Mouse (Mus musculus): ENCODE data around the gene Fscn1. TPM values are rescaled to one million over a fixed set of nuclear protein-coding genes. Genes with fewer than 3 reads are reported as not detected.
A peak's percentile ranks its signal among the peaks of the same experiment; 100 is the strongest.

Gene Fscn1
- polyA plus RNA-seq, 1 experiment from 2014 or later, result 605 TPM

DNA sequence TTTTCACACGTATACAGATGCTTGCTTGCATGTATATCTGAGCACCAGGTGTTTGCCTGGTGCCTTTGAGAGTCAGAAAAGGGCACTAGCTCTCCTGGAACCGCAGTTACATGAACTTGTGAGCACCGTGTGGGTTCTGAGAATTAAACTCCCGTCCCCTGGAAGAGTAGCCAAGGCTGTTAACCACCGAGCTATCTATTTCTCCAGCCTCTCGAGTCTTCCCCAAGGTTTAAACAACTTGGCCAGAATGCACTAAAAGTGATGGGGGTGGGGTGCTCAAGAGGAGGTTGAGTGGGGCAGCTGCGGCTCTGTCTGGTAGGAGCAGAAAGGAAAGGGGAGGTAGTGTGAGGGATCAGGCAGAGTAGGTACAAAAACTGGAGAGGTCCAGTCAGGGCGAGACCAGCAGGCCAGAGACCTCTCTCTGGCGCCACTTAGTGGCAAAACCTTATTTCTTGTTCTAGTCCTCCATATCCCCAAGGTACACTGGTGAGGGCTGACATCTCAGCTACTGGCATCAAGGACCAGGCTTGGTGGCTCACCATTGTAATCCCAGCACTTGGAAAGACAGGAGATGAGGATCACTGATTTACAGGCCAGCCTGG is 28.0 kb upstream of the Fscn1 start:
- 26% methylated on average over 9 of the region's 9 CpGs for WGBS
- H3K9me3 ChIP-seq (ENCODE audit: control insufficient read depth, low read length), result no peaks in the 10 kb centered on the region
- no peak overlapping the region for H3K4me2 ChIP-seq
- H3K27me3 ChIP-seq (ENCODE audit: control insufficient read depth, insufficient read depth, low read length), result peaks cover 4% of the 10 kb centered on the region; the same call in 1 of the 2 replicates
- H3K4me3 ChIP-seq (ENCODE audit: low read depth, low read length), result no peak overlapping the region
- peak overlapping the region; percentile 24; the same call in 1 of the 2 replicates for H3K9ac ChIP-seq (ENCODE audit: low read length)
- DNase-seq (ENCODE audit: low spot score, missing footprints), result peak; percentile 96
- H3K36me3 ChIP-seq (ENCODE audit: control insufficient read depth, insufficient read depth, low read length), result no peaks in the 10 kb centered on the region
- H3K4me1 ChIP-seq (ENCODE audit: control insufficient read depth, insufficient read depth, low read length), result peaks cover 10% of the 10 kb centered on the region; the same call in 1 of the 2 replicates
- ATAC-seq (ENCODE audit: low FRiP score), result 0 out of 2 replicates have a peak, but pooled peaks have one; percentile 20
- H3K27ac ChIP-seq (ENCODE audit: low read depth, low read length), result no peak overlapping the region

- 80% methylated on average over 8 of the region's 8 CpGs for WGBS
- peaks cover 4% of the 10 kb centered on the region; the same call in 1 of the 2 replicates for H3K27me3 ChIP-seq (ENCODE audit: control insufficient read depth, insufficient read depth, low read length)
- no peak for DNase-seq (ENCODE audit: low spot score, missing footprints)
- no peaks in the 10 kb centered on the region for H3K36me3 ChIP-seq (ENCODE audit: control insufficient read depth, insufficient read depth, low read length)
- no peak overlapping the region for H3K9ac ChIP-seq (ENCODE audit: low read length)
- no peak overlapping the region for H3K4me3 ChIP-seq (ENCODE audit: low read depth, low read length)
- H3K4me2 ChIP-seq, result no peak overlapping the region
- H3K4me1 ChIP-seq (ENCODE audit: control insufficient read depth, insufficient read depth, low read length), result peaks cover 10% of the 10 kb centered on the region; the same call in 1 of the 2 replicates
- ATAC-seq (ENCODE audit: low FRiP score), result no peak
- no peak overlapping the region for H3K27ac ChIP-seq (ENCODE audit: low read depth, low read length)
- no peaks in the 10 kb centered on the region for H3K9me3 ChIP-seq (ENCODE audit: control insufficient read depth, low read length)
These were observed 27.4 kb upstream of the Fscn1 start for GRCm38 (mm10) chr5:142932731-142933130.

GRCm38 (mm10) chr5:142935642-142936335 is 24.4 kb upstream of the Fscn1 start:
- Histone ChIP-seq H3K4me3 (ENCODE audit: low read depth, low read length) (no peak overlapping the region), H3K9ac (ENCODE audit: low read length) (peak overlapping the region; percentile 37), H3K4me1 (ENCODE audit: control insufficient read depth, insufficient read depth, low read length) (0 out of 2 replicates have a peak, but pooled peaks cover 4% of the 10 kb centered on the region), H3K4me2 (peak overlapping the region; percentile 32), H3K9me3 (ENCODE audit: control insufficient read depth, low read length) (no peaks in the 10 kb centered on the region), H3K36me3 (ENCODE audit: control insufficient read depth, insufficient read depth, low read length) (no peaks in the 10 kb centered on the region), H3K27ac (ENCODE audit: low read depth, low read length) (no peak overlapping the region), H3K27me3 (ENCODE audit: control insufficient read depth, insufficient read depth, low read length) (no peaks in the 10 kb centered on the region)
- DNase-seq (ENCODE audit: low spot score, missing footprints) (peak; percentile 97), ATAC-seq (ENCODE audit: low FRiP score) (peak; percentile 73)
- WGBS, result 16% methylated on average over 13 of the region's 13 CpGs

DNA sequence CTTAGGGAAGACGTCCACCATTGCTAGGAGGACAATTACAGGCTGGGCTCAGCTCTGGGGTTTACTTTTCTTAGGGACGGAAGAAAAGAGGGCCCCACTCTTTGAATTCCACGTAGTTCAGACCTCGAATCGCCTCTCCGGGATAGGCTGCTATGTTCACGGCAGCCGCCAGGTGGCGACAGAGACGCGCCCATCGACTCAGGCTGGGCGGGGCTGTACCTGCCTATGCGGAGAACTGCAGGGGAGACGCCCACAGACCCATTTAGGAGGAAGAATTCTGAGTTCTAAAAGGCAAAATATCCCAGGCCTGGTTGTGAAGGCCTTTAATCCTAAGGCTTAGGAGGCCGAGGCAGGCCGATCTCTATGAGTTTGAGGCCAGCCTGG is 23.8 kb upstream of the Fscn1 start:
- no peaks in the 10 kb centered on the region for H3K9me3 ChIP-seq (ENCODE audit: control insufficient read depth, low read length)
- WGBS, result 5% methylated on average over 17 of the region's 17 CpGs
- no peaks in the 10 kb centered on the region for H3K27me3 ChIP-seq (ENCODE audit: control insufficient read depth, insufficient read depth, low read length)
- peak overlapping the region; percentile 32 for H3K4me2 ChIP-seq
- H3K36me3 ChIP-seq (ENCODE audit: control insufficient read depth, insufficient read depth, low read length), result no peaks in the 10 kb centered on the region
- peak overlapping the region; percentile 37 for H3K9ac ChIP-seq (ENCODE audit: low read length)
- DNase-seq (ENCODE audit: low spot score, missing footprints), result peak; percentile 99
- H3K4me3 ChIP-seq (ENCODE audit: low read depth, low read length), result no peak overlapping the region
- H3K4me1 ChIP-seq (ENCODE audit: control insufficient read depth, insufficient read depth, low read length), result 0 out of 2 replicates have a peak, but pooled peaks cover 4% of the 10 kb centered on the region
- peak; percentile 65 for ATAC-seq (ENCODE audit: low FRiP score)
- no peak overlapping the region for H3K27ac ChIP-seq (ENCODE audit: low read depth, low read length)

- ATAC-seq (ENCODE audit: low FRiP score) (no peak), DNase-seq (ENCODE audit: low spot score, missing footprints) (no peak)
- no peak overlapping the region for H3K27ac ChIP-seq (ENCODE audit: low read depth, low read length)
- H3K9me3 ChIP-seq (ENCODE audit: control insufficient read depth, low read length), result no peaks in the 10 kb centered on the region
- H3K9ac ChIP-seq (ENCODE audit: low read length), result no peak overlapping the region
- H3K4me2 ChIP-seq, result no peak overlapping the region
- 0 out of 2 replicates have a peak, but pooled peaks cover 4% of the 10 kb centered on the region for H3K4me1 ChIP-seq (ENCODE audit: control insufficient read depth, insufficient read depth, low read length)
- no peaks in the 10 kb centered on the region for H3K36me3 ChIP-seq (ENCODE audit: control insufficient read depth, insufficient read depth, low read length)
- H3K4me3 ChIP-seq (ENCODE audit: low read depth, low read length), result no peak overlapping the region
- WGBS, result 37% methylated on average over 19 of the region's 19 CpGs
- no peaks in the 10 kb centered on the region for H3K27me3 ChIP-seq (ENCODE audit: control insufficient read depth, insufficient read depth, low read length)
These were observed 22.0 kb upstream of the Fscn1 start for GRCm38 (mm10) chr5:142937956-142938727.

DNA sequence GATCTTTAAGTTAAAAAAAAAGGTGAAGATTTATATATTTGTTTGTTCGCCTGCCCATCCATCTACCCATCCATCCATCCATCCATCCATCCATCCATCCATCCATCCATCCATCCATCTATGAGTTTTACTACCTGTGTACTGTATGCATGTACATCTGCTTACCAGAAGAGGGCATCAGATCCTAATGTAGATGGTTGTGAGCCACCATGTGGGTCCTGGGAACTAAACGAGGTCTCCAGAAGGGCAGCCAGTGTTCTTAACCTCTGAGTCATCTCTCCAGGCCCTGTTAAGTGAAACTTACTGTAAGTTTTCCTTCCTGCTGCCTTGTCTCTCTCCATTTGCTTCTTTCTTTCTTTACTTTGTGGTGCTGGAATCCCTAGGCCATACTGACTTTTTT is 19.8 kb upstream of the Fscn1 start:
- no peak overlapping the region for H3K9ac ChIP-seq (ENCODE audit: low read length)

GRCm38 (mm10) chr5:142944979-142945682 is 15.0 kb upstream of the Fscn1 start:
- no peaks in the 10 kb centered on the region for H3K27me3 ChIP-seq (ENCODE audit: control insufficient read depth, insufficient read depth, low read length)
- WGBS, result 66% methylated on average over 8 of the region's 8 CpGs
- ATAC-seq (ENCODE audit: low FRiP score), result no peak
- no peaks in the 10 kb centered on the region for H3K36me3 ChIP-seq (ENCODE audit: control insufficient read depth, insufficient read depth, low read length)
- H3K9me3 ChIP-seq (ENCODE audit: control insufficient read depth, low read length), result no peaks in the 10 kb centered on the region
- no peaks in the 10 kb centered on the region for H3K4me1 ChIP-seq (ENCODE audit: control insufficient read depth, insufficient read depth, low read length)
- no peak overlapping the region for H3K4me2 ChIP-seq
- no peak overlapping the region for H3K27ac ChIP-seq (ENCODE audit: low read depth, low read length)
- no peak for DNase-seq (ENCODE audit: low spot score, missing footprints)
- H3K9ac ChIP-seq (ENCODE audit: low read length), result no peak overlapping the region
- H3K4me3 ChIP-seq (ENCODE audit: low read depth, low read length), result no peak overlapping the region

More for the DNA sequence above, 19.8 kb upstream of the Fscn1 start:
- DNase-seq (ENCODE audit: low spot score, missing footprints), result no peak
- Histone ChIP-seq H3K9me3 (ENCODE audit: control insufficient read depth, low read length) (no peaks in the 10 kb centered on the region), H3K36me3 (ENCODE audit: control insufficient read depth, insufficient read depth, low read length) (no peaks in the 10 kb centered on the region), H3K4me1 (ENCODE audit: control insufficient read depth, insufficient read depth, low read length) (0 out of 2 replicates have a peak, but pooled peaks cover 4% of the 10 kb centered on the region), H3K4me2 (no peak overlapping the region), H3K4me3 (ENCODE audit: low read depth, low read length) (no peak overlapping the region), H3K27ac (ENCODE audit: low read depth, low read length) (no peak overlapping the region), H3K27me3 (ENCODE audit: control insufficient read depth, insufficient read depth, low read length) (no peaks in the 10 kb centered on the region)
- no peak for ATAC-seq (ENCODE audit: low FRiP score)
- 74% methylated on average over 2 of the region's 2 CpGs for WGBS

- no peak overlapping the region for H3K4me3 ChIP-seq (ENCODE audit: low read depth, low read length)
- no peaks in the 10 kb centered on the region for H3K36me3 ChIP-seq (ENCODE audit: control insufficient read depth, insufficient read depth, low read length)
- DNase-seq (ENCODE audit: low spot score, missing footprints), result no peak
- H3K9ac ChIP-seq (ENCODE audit: low read length), result no peak overlapping the region
- no peak for ATAC-seq (ENCODE audit: low FRiP score)
- no peak overlapping the region for H3K4me2 ChIP-seq
- no peaks in the 10 kb centered on the region for H3K9me3 ChIP-seq (ENCODE audit: control insufficient read depth, low read length)
- no peaks in the 10 kb centered on the region for H3K4me1 ChIP-seq (ENCODE audit: control insufficient read depth, insufficient read depth, low read length)
- no peaks in the 10 kb centered on the region for H3K27me3 ChIP-seq (ENCODE audit: control insufficient read depth, insufficient read depth, low read length)
- 79% methylated on average over 7 of the region's 7 CpGs for WGBS
- H3K27ac ChIP-seq (ENCODE audit: low read depth, low read length), result no peak overlapping the region
These were observed 12.7 kb upstream of the Fscn1 start for GRCm38 (mm10) chr5:142947460-142947859.
